Mouse (Mus musculus): ENCODE results near the gene 2610301B20Rik. TPM values are rescaled to one million over a fixed set of nuclear protein-coding genes. Genes with fewer than 3 reads are reported as not detected.
A peak's percentile ranks its signal among the peaks of the same experiment; 100 is the strongest.
"Not testable (repeated sequence)": the region's sequence is repeated elsewhere in the genome, so short reads cannot be mapped to it uniquely, and the experiment has no call there.

2610301B20Rik gene
- 1 to 10 TPM; 9.2 to 9.8 TPM for total RNA-seq (2021)

GRCm38 (mm10) chr4:10873920-10874665 is at the start of gene 2610301B20Rik:
TSS of gene 2610301B20Rik (plus strand) at chr4:10874498.
- DNase-seq, result peak; percentile 95

GRCm38 (mm10) chr4:10833273-10833672 is 41.0 kb upstream of the 2610301B20Rik start:
- DNase-seq, result no peak

- peak; percentile 60 for DNase-seq
Observed at GRCm38 (mm10) chr4:10835252-10836051, 38.8 kb upstream of the 2610301B20Rik start.

- no peak for DNase-seq
Observed at GRCm38 (mm10) chr4:10845848-10846247, 28.4 kb upstream of the 2610301B20Rik start.

GRCm38 (mm10) chr4:10849812-10850211 is 24.5 kb upstream of the 2610301B20Rik start:
- DNase-seq, result no peak

- DNase-seq, result no peak
Observed at GRCm38 (mm10) chr4:10851013-10851412, 23.3 kb upstream of the 2610301B20Rik start.

GRCm38 (mm10) chr4:10859174-10859573 is 15.1 kb upstream of the 2610301B20Rik start:
- no peak for DNase-seq

- no peak for DNase-seq
Observed at GRCm38 (mm10) chr4:10859911-10860581, 14.3 kb upstream of the 2610301B20Rik start.

GRCm38 (mm10) chr4:10860825-10861224 is 13.5 kb upstream of the 2610301B20Rik start:
- DNase-seq, result no peak

GRCm38 (mm10) chr4:10862882-10863281 is 11.4 kb upstream of the 2610301B20Rik start:
- DNase-seq, result not testable (repeated sequence)

- DNase-seq, result no peak
Observed at GRCm38 (mm10) chr4:10872231-10872630, 2.1 kb upstream of the 2610301B20Rik start.

GRCm38 (mm10) chr4:10872685-10873539 is 1.4 kb upstream of the 2610301B20Rik start:
- DNase-seq, result no peak

GRCm38 (mm10) chr4:10873549-10873919 is 764 bp upstream of the 2610301B20Rik start:
- no peak for DNase-seq

GRCm38 (mm10) chr4:10874718-10875121 is 422 bp downstream of the 2610301B20Rik start:
- peak; percentile 63 for DNase-seq

GRCm38 (mm10) chr4:10875407-10875806 is 1.1 kb downstream of the 2610301B20Rik start:
- peak; percentile 15 for DNase-seq

GRCm38 (mm10) chr4:10877057-10877456 is 2.8 kb downstream of the 2610301B20Rik start:
- no peak for DNase-seq

GRCm38 (mm10) chr4:10883740-10884408 is 9.6 kb downstream of the 2610301B20Rik start:
- no peak for DNase-seq

- DNase-seq, result no peak
Observed at GRCm38 (mm10) chr4:10888835-10889234, 14.5 kb downstream of the 2610301B20Rik start.

GRCm38 (mm10) chr4:10896262-10896661 is 22.0 kb downstream of the 2610301B20Rik start:
- no peak for DNase-seq

GRCm38 (mm10) chr4:10896859-10897258 is 22.6 kb downstream of the 2610301B20Rik start:
- no peak for DNase-seq

GRCm38 (mm10) chr4:10905234-10905801 is 31.0 kb downstream of the 2610301B20Rik start:
- no peak for DNase-seq

Measured in heart, postnatal 4 days (tissue).